Mouse (Mus musculus): Measurements from ENCODE around the gene Cblb. TPM values are rescaled to one million over a fixed set of nuclear protein-coding genes. Genes with fewer than 3 reads are reported as not detected.

Cblb gene
- polyA plus RNA-seq, 1 experiment: 6.8 TPM

GRCm38 (mm10) chr16:52057335-52057734 lies 26.3 kb downstream of the Cblb start:
- H3K79me3 ChIP-seq (ENCODE audit: low read depth): peaks cover 45% of the 10 kb centered on the region
- H3K27me3 ChIP-seq (ENCODE audit: control insufficient read depth, insufficient read depth, insufficient read length): no peaks in the 10 kb centered on the region
- no peak overlapping the region for H3ac ChIP-seq (ENCODE audit: control insufficient read depth, insufficient read length, low read depth)
- no peak for TF ChIP-seq USF1 (IDR thresholded peaks at IDR 0.05; ENCODE audit: low read depth)
- TF ChIP-seq MYOD1 (IDR thresholded peaks at IDR 0.05; ENCODE audit: control insufficient read depth, insufficient read length, low read depth): no peak
- TF ChIP-seq CTCF (IDR thresholded peaks at IDR 0.05; ENCODE audit: control insufficient read depth, insufficient read depth, insufficient read length): no peak
- no peak for TF ChIP-seq MAX (IDR thresholded peaks at IDR 0.05)
- no peak for TF ChIP-seq CEBPB (IDR thresholded peaks at IDR 0.05; ENCODE audit: low read depth)
- no peak for TF ChIP-seq FOSL1 (IDR thresholded peaks at IDR 0.05; ENCODE audit: insufficient read depth, low read length, poor library complexity, severe bottlenecking)
- no peak for TF ChIP-seq MYOG (IDR thresholded peaks at IDR 0.05; ENCODE audit: control insufficient read depth, extremely low read depth, insufficient read length)
- no peak overlapping the region for H3K4me3 ChIP-seq (ENCODE audit: insufficient read depth, poor library complexity, severe bottlenecking)
- peaks cover 22% of the 10 kb centered on the region for H3K36me3 ChIP-seq (ENCODE audit: control insufficient read depth, insufficient read depth)
- peaks cover 95% of the 10 kb centered on the region for H3K79me2 ChIP-seq (ENCODE audit: control insufficient read depth, insufficient read depth)

- TF ChIP-seq MYOG (IDR thresholded peaks at IDR 0.05; ENCODE audit: control insufficient read depth, extremely low read depth, insufficient read length): no peak
- no peak for TF ChIP-seq FOSL1 (IDR thresholded peaks at IDR 0.05; ENCODE audit: insufficient read depth, low read length, poor library complexity, severe bottlenecking)
- TF ChIP-seq MAX (IDR thresholded peaks at IDR 0.05): no peak
- TF ChIP-seq CEBPB (IDR thresholded peaks at IDR 0.05; ENCODE audit: low read depth): no peak
- no peak for TF ChIP-seq MYOD1 (IDR thresholded peaks at IDR 0.05; ENCODE audit: control insufficient read depth, insufficient read length, low read depth)
- Histone ChIP-seq H3K4me3 (ENCODE audit: insufficient read depth, poor library complexity, severe bottlenecking) (no peak overlapping the region), H3K36me3 (ENCODE audit: control insufficient read depth, insufficient read depth) (peaks cover 23% of the 10 kb centered on the region), H3K79me2 (ENCODE audit: control insufficient read depth, insufficient read depth) (peaks cover 92% of the 10 kb centered on the region), H3ac (ENCODE audit: control insufficient read depth, insufficient read length, low read depth) (no peak overlapping the region), H3K27me3 (ENCODE audit: control insufficient read depth, insufficient read depth, insufficient read length) (no peaks in the 10 kb centered on the region), H3K79me3 (ENCODE audit: low read depth) (peaks cover 46% of the 10 kb centered on the region)
Measured at GRCm38 (mm10) chr16:52059535-52059934, 28.5 kb downstream of the Cblb start.

- Histone ChIP-seq H3K27me3 (ENCODE audit: control insufficient read depth, insufficient read depth, insufficient read length) (no peaks in the 10 kb centered on the region), H3K79me2 (ENCODE audit: control insufficient read depth, insufficient read depth) (peaks cover 92% of the 10 kb centered on the region), H3K4me3 (ENCODE audit: insufficient read depth, poor library complexity, severe bottlenecking) (no peak overlapping the region), H3K36me3 (ENCODE audit: control insufficient read depth, insufficient read depth) (peaks cover 23% of the 10 kb centered on the region), H3ac (ENCODE audit: control insufficient read depth, insufficient read length, low read depth) (no peak overlapping the region), H3K79me3 (ENCODE audit: low read depth) (peaks cover 44% of the 10 kb centered on the region)
- TF ChIP-seq USF1 (IDR thresholded peaks at IDR 0.05; ENCODE audit: low read depth): no peak
- no peak for TF ChIP-seq MYOG (IDR thresholded peaks at IDR 0.05; ENCODE audit: control insufficient read depth, extremely low read depth, insufficient read length)
- no peak for TF ChIP-seq CTCF (IDR thresholded peaks at IDR 0.05; ENCODE audit: control insufficient read depth, insufficient read depth, insufficient read length)
- TF ChIP-seq MYOD1 (IDR thresholded peaks at IDR 0.05; ENCODE audit: control insufficient read depth, insufficient read length, low read depth): no peak
- TF ChIP-seq CEBPB (IDR thresholded peaks at IDR 0.05; ENCODE audit: low read depth): no peak
- no peak for TF ChIP-seq FOSL1 (IDR thresholded peaks at IDR 0.05; ENCODE audit: insufficient read depth, low read length, poor library complexity, severe bottlenecking)
- TF ChIP-seq MAX (IDR thresholded peaks at IDR 0.05): no peak
Measured at GRCm38 (mm10) chr16:52060100-52060719, 29.2 kb downstream of the Cblb start.

- Histone ChIP-seq H3K4me3 (ENCODE audit: insufficient read depth, poor library complexity, severe bottlenecking) (no peak overlapping the region), H3K79me2 (ENCODE audit: control insufficient read depth, insufficient read depth) (peaks cover 92% of the 10 kb centered on the region), H3ac (ENCODE audit: control insufficient read depth, insufficient read length, low read depth) (no peak overlapping the region), H3K36me3 (ENCODE audit: control insufficient read depth, insufficient read depth) (peaks cover 15% of the 10 kb centered on the region), H3K27me3 (ENCODE audit: control insufficient read depth, insufficient read depth, insufficient read length) (no peaks in the 10 kb centered on the region), H3K79me3 (ENCODE audit: low read depth) (peaks cover 41% of the 10 kb centered on the region)
- TF ChIP-seq MYOG (IDR thresholded peaks at IDR 0.05; ENCODE audit: control insufficient read depth, extremely low read depth, insufficient read length) (no peak), USF1 (IDR thresholded peaks at IDR 0.05; ENCODE audit: low read depth) (no peak), FOSL1 (IDR thresholded peaks at IDR 0.05; ENCODE audit: insufficient read depth, low read length, poor library complexity, severe bottlenecking) (no peak), CTCF (IDR thresholded peaks at IDR 0.05; ENCODE audit: control insufficient read depth, insufficient read depth, insufficient read length) (no peak), MYOD1 (IDR thresholded peaks at IDR 0.05; ENCODE audit: control insufficient read depth, insufficient read length, low read depth) (no peak), CEBPB (IDR thresholded peaks at IDR 0.05; ENCODE audit: low read depth) (no peak), MAX (IDR thresholded peaks at IDR 0.05) (no peak)
Measured at GRCm38 (mm10) chr16:52061015-52061481, 30.0 kb downstream of the Cblb start.

- Histone ChIP-seq H3K4me3 (ENCODE audit: insufficient read depth, poor library complexity, severe bottlenecking) (no peak overlapping the region), H3K27me3 (ENCODE audit: control insufficient read depth, insufficient read depth, insufficient read length) (no peaks in the 10 kb centered on the region), H3K36me3 (ENCODE audit: control insufficient read depth, insufficient read depth) (peaks cover 19% of the 10 kb centered on the region), H3K79me2 (ENCODE audit: control insufficient read depth, insufficient read depth) (peaks cover 93% of the 10 kb centered on the region), H3K79me3 (ENCODE audit: low read depth) (peaks cover 52% of the 10 kb centered on the region), H3ac (ENCODE audit: control insufficient read depth, insufficient read length, low read depth) (no peak overlapping the region)
- no peak for TF ChIP-seq USF1 (IDR thresholded peaks at IDR 0.05; ENCODE audit: low read depth)
- no peak for TF ChIP-seq MYOD1 (IDR thresholded peaks at IDR 0.05; ENCODE audit: control insufficient read depth, insufficient read length, low read depth)
- TF ChIP-seq CEBPB (IDR thresholded peaks at IDR 0.05; ENCODE audit: low read depth): no peak
- no peak for TF ChIP-seq FOSL1 (IDR thresholded peaks at IDR 0.05; ENCODE audit: insufficient read depth, low read length, poor library complexity, severe bottlenecking)
- TF ChIP-seq MYOG (IDR thresholded peaks at IDR 0.05; ENCODE audit: control insufficient read depth, extremely low read depth, insufficient read length): no peak
- no peak for TF ChIP-seq CTCF (IDR thresholded peaks at IDR 0.05; ENCODE audit: control insufficient read depth, insufficient read depth, insufficient read length)
- TF ChIP-seq MAX (IDR thresholded peaks at IDR 0.05): no peak
Measured at GRCm38 (mm10) chr16:52064309-52065105, 33.5 kb downstream of the Cblb start.
